Mouse (Mus musculus): ENCODE measurements around the gene Peg3. TPM values are rescaled to one million over a fixed set of nuclear protein-coding genes. Genes with fewer than 3 reads are reported as not detected.

The Peg3 gene
- total RNA-seq, 2 experiments from 2014 or later: under 0.01 TPM; not detected in 1

DNA sequence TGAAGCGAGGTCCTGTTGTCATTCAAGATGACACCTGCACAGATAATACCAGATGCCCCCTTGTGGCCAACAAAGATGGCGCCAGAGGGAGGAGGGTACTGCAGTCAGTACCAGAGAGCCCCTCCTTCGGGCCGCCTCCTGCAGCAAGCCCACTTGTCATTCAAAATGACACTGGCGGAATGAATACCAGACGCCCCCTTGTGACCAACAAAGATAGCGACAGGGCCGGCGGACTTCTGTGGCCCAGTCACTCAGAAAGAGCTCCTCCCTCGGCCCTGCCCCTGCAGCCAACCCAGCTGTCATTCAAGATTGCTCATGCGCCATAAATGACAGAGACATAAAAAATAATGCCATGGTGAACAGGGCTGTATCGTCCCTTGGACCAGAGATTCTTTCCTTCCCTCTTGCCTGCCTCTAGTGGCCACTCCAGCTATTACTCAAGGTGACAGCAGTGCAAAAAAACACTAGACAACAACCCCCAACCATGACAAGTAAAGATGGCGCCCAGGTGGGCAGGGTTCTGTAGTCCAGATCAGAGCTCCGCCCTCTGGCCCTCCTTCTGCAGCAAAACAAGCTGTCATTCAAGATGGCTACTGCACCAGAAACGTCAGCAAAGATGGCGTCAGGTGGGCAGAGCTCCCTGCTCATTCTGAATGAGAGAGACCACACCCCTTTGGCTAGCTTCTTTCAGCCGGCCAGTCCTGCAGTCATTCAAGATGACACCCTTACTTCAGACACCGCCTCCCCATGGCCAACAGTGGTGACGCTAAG is 2.7 kb downstream of the Peg3 start:
- no peak for ATAC-seq (ENCODE audit: poor library complexity, severe bottlenecking)

- no peak for ATAC-seq (ENCODE audit: poor library complexity, severe bottlenecking)
These were observed 20.8 kb downstream of the Peg3 start for GRCm38 (mm10) chr7:6709396-6709795.

DNA sequence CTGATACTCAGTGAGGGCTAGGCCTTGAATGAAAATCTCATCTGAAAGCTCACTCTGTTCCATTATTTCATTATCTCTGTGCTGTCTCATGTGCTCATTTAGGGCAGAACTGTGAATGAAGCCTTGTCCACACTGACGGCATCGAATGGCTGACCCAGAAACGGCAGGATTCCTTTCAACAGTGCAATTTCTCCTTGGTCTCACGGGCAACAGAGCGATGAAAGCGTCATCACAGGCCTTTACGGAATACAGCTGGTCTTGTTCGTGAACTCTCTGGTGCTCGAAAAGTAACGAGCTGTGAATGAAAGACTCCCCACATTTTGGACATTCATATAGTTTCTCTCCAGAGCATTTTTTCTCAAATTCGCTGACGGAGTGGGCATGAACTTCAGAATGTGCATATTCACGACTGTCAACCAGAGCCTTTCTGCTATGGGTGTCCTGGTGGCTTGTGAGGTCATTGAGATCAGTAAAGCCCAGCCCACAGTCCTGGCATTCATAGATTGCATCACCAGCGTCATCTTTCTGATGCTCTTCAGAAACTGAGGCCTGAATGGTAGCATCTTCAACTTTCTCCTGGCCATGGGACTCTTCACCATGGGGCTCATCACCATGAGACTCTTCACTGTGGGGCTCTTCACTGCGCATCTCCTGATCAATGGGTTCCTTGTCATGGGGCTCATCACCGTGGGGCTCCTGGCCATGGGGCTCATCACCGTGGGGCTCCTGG is 21.6 kb downstream of the Peg3 start:
- ATAC-seq (ENCODE audit: poor library complexity, severe bottlenecking): no peak

DNA sequence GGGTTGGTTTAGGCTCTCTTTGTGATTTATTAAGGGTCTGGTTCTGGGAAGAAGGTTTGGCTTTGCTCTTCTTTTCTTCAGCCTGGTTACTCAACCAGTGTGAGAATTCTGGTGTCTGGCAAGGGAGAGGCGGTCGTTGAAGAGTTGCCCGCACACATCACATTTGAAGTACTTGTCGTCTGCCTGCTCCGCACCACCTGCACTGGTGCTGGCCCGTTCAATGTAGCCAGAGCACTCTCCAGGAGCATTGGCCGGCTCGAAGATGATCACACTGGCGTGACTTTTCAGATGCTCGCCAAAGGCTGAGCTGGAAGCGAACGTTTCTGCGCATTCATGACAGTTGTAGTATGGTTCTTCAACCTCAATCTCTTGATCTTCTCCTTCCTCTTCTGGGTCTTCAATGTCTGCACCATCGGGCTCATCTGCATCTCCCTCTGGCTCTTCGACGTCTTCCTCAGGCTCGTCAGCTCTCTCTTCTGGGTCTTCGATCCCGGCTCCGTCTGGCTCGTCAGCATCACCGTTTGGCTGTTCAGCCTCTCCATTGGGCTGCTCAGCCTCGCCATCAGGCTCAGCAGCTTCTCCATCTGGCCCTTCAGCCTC is 22.7 kb downstream of the Peg3 start:
- no peak for ATAC-seq (ENCODE audit: poor library complexity, severe bottlenecking)

GRCm38 (mm10) chr7:6699230-6699629 is 31.0 kb downstream of the Peg3 start:
- no peak for ATAC-seq (ENCODE audit: poor library complexity, severe bottlenecking)

- ATAC-seq (ENCODE audit: poor library complexity, severe bottlenecking): no peak
These were observed 33.8 kb downstream of the Peg3 start, which contains the start of gene Zim1 for GRCm38 (mm10) chr7:6696241-6697045. Gene Zim1 (minus strand): TSS chr7:6696450.

GRCm38 (mm10) chr7:6685511-6685910 is 44.7 kb downstream of the Peg3 start:
- no peak for ATAC-seq (ENCODE audit: poor library complexity, severe bottlenecking)

DNA sequence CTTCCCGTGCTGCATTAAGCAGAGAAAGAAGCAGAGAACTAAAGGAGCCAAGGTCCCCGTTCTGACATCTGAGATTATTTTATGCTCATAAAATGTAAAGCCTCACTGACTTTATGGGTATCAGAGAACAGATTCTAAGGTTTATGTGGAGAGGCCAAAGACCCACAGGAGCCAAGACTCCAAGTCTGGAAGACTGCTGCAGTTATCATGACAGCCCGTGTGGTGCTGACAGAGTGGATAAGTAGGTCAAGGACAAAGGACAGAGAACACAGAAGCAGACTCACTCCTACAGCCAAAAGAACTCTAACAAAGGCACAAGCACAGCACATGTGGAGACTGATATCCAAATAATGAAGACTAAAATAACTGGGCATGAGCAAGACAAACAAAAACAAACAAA is 63.5 kb downstream of the Peg3 start:
- ATAC-seq (ENCODE audit: poor library complexity, severe bottlenecking): no peak

- no peak for ATAC-seq (ENCODE audit: poor library complexity, severe bottlenecking)
These were observed 66.8 kb downstream of the Peg3 start for GRCm38 (mm10) chr7:6663430-6663829.

DNA sequence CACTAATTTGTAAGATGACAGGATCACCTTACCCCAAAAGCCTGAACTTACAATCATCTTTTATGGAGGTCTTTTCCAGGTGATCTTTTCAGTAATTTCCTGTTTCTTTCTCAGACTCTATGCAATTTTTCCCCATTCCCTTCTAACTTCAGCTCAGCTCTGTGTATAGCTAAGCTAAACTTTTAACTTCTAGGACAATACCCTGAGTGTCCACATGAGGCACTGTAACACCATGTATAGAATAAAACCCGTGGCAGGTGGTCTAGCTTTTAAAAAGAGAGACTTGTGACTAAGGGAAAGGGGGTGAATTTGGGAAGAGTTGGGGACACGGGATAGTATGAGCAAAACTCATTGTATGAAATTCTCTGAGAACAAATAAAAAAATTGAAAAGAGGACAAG is 70.6 kb downstream of the Peg3 start:
- ATAC-seq (ENCODE audit: poor library complexity, severe bottlenecking): no peak

- ATAC-seq (ENCODE audit: poor library complexity, severe bottlenecking): no peak
These were observed 71.6 kb downstream of the Peg3 start for GRCm38 (mm10) chr7:6658606-6659005.

Other genes starting within 250 kb of the Peg3 start
- not detected in 2 replicates for gene Olfr5, start 243.5 kb downstream of the Peg3 start, total RNA-seq (2015)
- not detected in 2 replicates for gene Olfr5, start 243.5 kb downstream of the Peg3 start, total RNA-seq (2017)
- not detected in 2 replicates for gene Olfr1347, start 230.7 kb downstream of the Peg3 start, total RNA-seq (2015)
- gene Olfr1347, start 230.7 kb downstream of the Peg3 start, total RNA-seq (2017): not detected in 2 replicates
- gene Olfr1348, start 221.7 kb downstream of the Peg3 start, total RNA-seq (2015): not detected in 2 replicates
- gene Olfr1348, start 221.7 kb downstream of the Peg3 start, total RNA-seq (2017): not detected in 2 replicates
- not detected in 2 replicates for gene Olfr1349, start 207.5 kb downstream of the Peg3 start, total RNA-seq (2015)
- not detected in 2 replicates for gene Olfr1349, start 207.5 kb downstream of the Peg3 start, total RNA-seq (2017)
- gene Olfr1350, start 165.6 kb downstream of the Peg3 start, total RNA-seq (2015): not detected in 2 replicates
- not detected in 2 replicates for gene Olfr1350, start 165.6 kb downstream of the Peg3 start, total RNA-seq (2017)
- not detected in 2 replicates for gene Zim1, start 34.0 kb downstream of the Peg3 start, total RNA-seq (2015)
- not detected in 2 replicates for gene Zim1, start 34.0 kb downstream of the Peg3 start, total RNA-seq (2017)
- not detected in 2 replicates for gene Usp29, start 147 bp upstream of the Peg3 start, total RNA-seq (2015)
- gene Usp29, start 147 bp upstream of the Peg3 start, total RNA-seq (2017): not detected in 2 replicates

All from megakaryocyte, adult 5-6 weeks (primary cell).